Mouse (Mus musculus) cerebellum, adult 18-20 months (tissue): ENCODE data around the gene Tyms.
"Not testable (repeated sequence)": the region's sequence is repeated elsewhere in the genome, so short reads cannot be mapped to it uniquely, and the experiment has no call there.

ENCODE experiments used
- DNase-seq, 2 experiments: peaks; one replicate each; pipeline ENCODE4 v3.0.0; 2021

Tyms gene

DNA sequence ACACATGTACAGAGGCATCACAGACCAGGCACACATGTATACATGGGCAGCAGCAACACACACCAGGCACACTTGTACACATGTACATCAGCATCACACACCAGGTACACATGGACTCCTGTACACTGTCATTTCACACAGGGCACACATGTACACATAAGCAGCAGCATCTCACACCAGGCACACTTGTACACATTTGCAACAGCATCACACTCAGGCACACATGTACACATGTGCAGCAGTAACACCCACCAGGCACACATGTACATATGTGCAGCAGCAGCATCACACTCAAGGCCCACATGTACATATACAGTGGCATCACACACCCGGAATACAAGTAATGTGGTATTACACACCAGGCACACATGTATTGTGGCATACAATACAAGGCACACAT lies 24.8 kb upstream of the Tyms start:
- no peak for DNase-seq

DNA sequence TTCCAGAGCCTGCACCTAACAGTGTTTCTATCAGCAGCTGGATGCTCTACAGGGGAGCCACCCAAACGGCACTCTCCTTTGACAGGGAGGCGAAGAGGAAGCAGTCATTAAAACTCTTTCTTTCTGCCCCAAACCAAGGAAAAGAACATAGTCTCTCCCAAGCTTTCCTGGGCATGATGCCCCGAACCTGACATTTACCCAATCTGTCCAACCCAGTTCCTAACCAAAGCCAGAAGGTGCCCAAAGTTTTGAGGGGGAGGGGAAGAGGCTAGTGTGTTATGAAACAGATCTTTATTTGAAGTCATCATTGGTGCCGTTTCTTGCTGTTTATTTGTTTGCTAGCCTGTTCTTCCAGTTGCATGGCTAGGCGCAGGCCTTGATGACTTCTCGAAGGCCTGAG lies 22.3 kb upstream of the Tyms start:
- DNase-seq = peak; percentile 57 to 58

DNA sequence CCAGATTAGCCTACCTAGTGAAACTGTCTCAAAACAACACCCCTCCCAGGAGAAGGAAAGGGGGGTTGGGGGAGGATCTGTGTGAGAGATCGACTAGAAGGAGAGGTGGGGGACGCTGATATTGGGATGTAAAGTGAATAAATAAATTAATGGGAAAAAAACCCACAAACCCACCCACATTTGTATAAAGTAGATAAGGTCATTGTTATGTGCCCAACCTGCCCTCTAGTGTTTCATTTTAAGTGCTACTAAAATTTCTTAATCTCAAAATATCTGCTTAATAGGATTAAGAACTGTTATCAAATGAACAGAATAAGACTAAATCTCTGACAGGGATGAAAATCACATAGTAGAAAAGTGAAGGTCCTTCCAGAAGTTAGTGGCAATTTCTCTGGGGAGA lies 21.0 kb upstream of the Tyms start:
- DNase-seq = no peak

DNA sequence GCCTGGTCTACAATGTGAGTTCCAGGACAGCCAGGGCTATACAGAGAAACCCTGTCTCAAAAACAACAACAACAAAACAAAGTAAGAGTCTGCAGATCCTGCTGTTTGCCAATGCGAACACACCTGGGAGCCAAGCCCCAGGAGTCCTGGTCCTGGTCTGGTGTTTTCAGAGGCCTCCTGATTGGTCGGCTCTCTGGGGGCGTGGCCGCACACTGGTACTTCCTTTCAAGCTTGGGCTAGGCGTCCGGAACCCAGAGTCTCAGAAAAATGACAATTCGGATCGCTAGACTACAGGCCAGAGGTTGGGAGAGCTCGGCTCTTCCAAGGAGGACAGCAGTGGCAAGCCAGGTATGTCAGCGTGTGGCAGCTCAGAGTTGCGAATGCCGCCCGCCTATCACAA lies 19.3 kb upstream of the Tyms start:
- DNase-seq = no peak

DNA sequence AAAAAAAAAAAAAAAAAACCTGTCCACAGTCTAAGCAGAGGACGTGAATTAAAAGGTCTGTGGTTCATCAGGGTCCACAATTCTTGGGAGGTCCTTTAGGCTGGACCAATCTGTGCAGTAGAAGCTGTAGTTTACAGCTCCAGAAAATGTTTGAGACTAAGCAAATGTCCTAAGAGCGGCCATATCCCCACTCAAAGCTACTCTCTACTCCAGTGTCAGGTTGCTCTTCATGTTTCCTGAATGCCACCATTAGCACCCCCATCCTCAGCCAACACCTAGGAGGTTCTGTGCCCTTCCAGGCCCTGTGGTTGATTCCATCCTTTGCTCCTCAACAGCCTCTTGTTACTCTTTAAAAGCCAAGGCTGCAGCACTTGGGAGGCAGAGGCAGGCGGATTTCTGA lies 1.0 kb downstream of the Tyms start:
- no peak for DNase-seq

DNA sequence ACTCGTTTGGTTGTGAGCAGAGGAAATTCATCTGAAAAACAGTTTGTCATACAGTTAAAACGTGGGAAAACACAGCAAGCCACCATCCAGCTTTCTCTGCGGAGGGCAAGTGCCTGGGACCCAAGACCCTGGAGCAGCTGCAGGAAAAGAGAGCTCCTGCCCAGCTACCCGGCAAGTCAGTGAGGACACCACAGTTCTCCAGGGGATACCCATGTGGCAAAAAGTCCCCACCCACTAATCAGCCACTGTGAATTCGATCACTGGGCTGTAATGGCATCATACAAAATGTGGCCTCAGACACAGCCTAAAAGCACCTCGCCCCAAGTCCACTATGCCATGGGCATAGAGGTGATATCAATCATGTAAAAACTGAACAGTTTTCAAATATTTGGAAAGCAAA lies 1.7 kb downstream of the Tyms start:
- no peak for DNase-seq

DNA sequence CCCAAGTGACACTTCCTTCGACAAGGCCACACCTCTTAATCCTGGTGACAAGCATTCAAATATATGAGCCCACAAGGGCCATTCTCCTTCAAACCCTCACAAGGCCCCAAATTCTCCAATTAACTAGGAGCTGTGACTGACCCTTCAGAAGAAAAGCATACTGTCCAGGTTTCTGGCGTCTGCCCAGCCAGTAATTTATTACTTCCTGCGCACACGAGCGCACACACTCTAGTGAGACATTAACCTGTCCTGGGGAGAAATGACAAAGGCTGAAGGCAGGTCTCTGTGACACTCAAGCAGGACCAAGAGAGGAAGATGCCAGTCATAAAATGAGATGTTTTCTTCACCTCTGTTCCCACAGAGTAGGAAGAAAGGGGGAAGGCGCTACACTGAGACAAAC lies 5.7 kb downstream of the Tyms start:
- no peak for DNase-seq

DNA sequence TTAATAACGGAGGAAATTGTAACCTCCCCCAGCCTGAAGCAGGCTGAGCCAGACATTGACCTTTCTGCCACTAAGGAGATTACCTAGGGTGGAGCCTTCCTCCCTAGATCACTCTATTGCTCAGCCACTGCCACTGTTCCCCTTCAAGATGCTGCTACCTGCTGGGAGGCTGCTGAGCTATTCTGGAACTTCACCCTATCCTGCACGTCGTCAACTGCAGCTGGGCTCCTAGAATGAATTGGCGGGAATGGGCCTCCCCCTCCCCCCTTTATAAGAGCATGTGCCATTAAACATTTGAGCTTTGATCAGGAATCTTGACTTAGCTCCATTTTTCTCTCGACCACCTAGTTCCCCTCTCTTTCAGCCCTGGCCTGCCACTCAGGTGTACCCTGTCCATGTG lies 13.8 kb downstream of the Tyms start:
- DNase-seq = not testable (repeated sequence)

DNA sequence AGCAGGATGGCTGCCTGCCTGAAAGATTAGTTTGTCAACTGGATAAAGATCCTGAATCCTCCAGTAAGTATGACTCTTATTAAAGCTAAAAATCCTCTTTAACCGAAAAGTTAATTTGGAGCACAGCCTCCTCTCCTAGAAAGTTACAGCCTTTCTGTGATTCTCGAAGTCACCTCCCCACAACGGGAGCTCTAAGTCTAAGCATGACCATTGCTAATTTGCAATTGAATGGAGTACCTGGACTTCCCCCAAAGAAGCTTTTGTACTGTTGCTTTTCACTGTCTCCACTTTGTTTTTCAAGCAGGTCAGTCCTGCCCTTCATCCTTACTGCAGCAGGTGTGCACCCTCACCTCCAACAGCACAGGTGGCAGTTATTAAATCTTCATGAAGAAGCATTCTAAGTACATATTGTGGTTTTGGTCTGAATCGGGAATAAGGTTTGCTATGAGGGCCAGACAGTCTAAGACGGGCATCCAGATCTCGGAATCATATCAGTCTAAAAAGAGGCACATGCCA lies 15.1 kb downstream of the Tyms start:
- no peak for DNase-seq

DNA sequence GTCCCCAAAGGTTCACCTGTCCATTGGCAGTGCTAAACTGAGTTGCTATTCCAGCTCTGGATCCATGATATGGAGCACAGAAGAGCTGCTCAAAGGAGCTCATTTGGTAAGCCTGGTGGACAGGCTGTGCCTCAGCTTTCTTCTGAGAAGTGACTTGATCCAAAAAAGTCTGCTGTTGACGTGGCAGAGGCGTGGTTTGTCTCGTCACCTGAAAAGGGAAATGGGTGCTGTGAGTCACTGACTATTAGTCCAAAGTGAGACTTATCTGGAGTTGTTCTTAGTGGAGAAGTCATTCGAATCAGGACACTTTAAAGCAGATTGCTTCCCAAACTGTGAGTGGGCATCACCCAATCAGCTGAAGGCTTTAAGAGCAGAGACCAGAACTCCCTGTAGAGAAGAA lies 33.6 kb downstream of the Tyms start:
- DNase-seq = not testable (repeated sequence)

DNA sequence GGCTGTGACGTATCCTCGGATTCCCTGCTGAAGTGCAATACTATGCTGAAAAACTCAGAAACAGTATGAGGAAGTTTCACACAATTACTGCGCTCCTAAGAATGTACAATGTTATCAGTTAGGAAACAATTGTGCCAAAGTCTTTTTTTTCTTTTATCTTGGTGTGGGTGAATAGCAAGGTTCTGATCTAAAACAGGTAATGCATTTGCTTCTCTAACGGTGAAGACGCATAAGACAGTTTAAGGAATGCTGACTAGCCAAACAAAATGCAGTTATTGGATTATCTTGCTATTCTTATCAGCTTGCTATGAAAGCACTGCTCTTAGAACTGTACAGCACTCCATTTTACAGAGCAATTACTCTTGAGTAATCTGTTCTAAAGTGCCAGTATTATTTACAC lies 34.1 kb downstream of the Tyms start:
- DNase-seq = not testable (repeated sequence)

DNA sequence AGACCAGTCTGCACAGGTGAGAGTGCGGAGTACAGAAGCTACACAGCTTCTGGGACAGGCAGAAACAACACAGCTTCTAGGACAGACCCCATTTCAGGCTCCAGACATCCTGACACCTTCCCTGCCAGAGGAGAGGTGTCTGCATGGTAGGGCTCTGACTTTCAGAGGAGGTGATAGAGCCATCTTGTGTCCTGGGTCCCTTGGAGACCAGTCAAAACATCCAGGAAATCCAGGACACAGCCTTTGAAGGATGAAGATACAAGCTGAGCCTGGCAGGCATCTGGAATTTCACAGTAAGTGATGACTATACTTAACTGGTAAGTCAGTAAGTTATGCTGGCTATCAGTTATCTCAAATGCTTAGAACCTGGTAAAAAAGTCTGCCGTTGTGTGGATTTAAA lies 36.3 kb downstream of the Tyms start:
- not testable (repeated sequence) for DNase-seq

DNA sequence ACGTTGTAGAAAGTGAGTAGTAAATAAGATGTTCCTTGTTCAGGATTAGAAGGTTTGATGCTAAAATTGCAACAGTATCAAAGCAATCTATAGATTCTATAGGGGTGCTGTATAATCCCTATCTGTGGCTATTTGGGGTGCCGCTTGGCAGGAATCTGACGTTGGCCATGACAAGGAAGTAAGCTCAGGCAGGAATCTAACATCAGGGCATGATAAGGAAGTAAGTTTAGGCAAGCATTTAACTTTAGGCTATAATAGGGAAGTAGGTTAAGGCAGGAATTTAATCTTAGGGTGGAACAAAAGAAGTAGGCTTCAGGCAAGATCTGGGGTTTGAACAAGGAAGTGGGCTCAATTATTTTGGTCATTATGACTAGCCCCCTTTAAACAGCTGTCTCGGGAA lies 37.6 kb downstream of the Tyms start:
- not testable (repeated sequence) for DNase-seq

DNA sequence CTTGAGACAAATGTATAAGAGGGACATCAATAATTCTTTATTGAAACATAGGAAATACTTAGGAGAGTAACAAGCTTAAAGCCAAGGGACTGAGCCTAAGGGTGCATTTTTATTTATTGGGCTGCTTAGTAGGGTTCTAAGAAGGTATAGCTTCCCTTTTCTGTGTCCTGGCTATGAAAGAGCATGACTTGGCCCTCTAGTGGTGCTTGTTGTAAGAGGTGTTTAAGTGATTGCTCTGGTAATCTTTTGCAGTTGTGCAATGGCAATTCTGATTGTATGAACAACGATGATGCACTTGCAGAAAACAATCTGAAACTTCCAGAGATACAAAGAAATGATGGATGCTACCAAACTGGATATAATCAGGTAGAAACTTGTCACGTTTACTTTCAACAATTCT lies 58.8 kb downstream of the Tyms start:
- peak; percentile 4 to 6 for DNase-seq

DNA sequence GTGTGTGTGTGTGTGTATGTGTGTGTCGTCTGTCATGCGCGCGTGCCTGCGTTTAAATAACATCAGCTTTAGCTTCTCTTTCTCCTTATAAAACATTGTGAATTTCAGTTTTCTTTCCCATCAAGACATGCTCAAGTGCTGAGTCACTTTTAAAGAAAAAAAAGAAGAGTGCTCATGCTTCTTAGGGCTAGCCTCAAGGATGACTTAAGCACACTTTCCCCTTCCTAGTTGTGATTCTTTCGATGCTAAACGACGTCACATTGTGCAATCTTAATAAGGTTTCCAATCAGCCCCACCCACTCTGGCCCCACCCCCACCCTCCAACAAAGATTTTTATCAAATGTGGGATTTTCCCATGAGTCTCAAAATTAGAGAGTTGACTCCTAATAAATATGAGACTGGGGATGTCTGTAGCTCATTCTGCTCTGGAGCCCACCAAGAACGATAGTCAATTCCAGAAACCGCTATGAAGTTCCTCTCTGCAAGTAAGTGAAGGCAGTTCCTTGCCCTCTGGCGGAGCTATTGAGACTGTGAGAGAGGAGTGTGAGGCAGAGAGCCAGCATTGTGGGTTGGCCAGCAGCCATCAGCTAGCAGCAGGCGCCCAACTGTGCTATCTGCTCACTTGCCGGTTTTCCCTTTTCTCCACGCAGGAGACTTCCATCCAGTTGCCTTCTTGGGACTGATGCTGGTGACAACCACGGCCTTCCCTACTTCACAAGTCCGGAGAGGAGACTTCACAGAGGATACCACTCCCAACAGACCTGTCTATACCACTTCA lies 60.5 kb downstream of the Tyms start, which contains the start of gene Il6:
TSS of gene Il6 (plus strand) at position 389 of the 778 bp plus-strand sequence.
- peak; percentile 87 to 89 for DNase-seq
